Mouse (Mus musculus) CH12.LX (cell line): ENCODE results near the gene Bcr. TPM values are rescaled to one million over a fixed set of nuclear protein-coding genes. Genes with fewer than 3 reads are reported as not detected.
A peak's percentile ranks its signal among the peaks of the same experiment; 100 is the strongest.

Experiments used
- DNase-seq: peaks from one replicate; pipeline ENCODE4 v3.0.0-alpha.2; 2013; ENCODE audit errors: extremely low read depth
- H3K27ac ChIP-seq: 2 replicates; pipeline ENCODE4 v1.5.1; 2012; ENCODE audit warnings: low read depth, mild to moderate bottlenecking, control low read depth, moderate library complexity; ENCODE audit not compliant: insufficient read depth
- H3K27me3 ChIP-seq: replicated peaks from 2 replicates; pipeline ENCODE3; 2012; ENCODE audit warnings: inconsistent platforms
- H3K36me3 ChIP-seq, 2 experiments: replicated peaks in 1 of 2; 2 replicates each; pipeline versions ENCODE3 to v1.6.1; 2012; ENCODE audit warnings: inconsistent platforms in 1 of 2, low read length in 1 of 2, mild to moderate bottlenecking in 1 of 2, mixed read lengths in 1 of 2, moderate library complexity in 1 of 2; ENCODE audit not compliant: control insufficient read depth in 1 of 2, insufficient read depth in 1 of 2
- H3K4me1 ChIP-seq, 2 experiments: 2 replicates each; pipeline ENCODE4 v1.6.1; 2012; ENCODE audit warnings: inconsistent platforms in 1 of 2, moderate library complexity in 1 of 2; ENCODE audit not compliant: insufficient read depth in 2 of 2, control insufficient read depth in 1 of 2
- H3K4me2 ChIP-seq: 2 replicates; pipeline ENCODE4 v1.6.1; 2012; ENCODE audit warnings: low read depth, mild to moderate bottlenecking, control low read depth; ENCODE audit not compliant: poor library complexity, insufficient read depth, severe bottlenecking
- H3K4me3 ChIP-seq, 3 experiments: fragments of 150-350 bp in 1 of 3; sonication (generic) in 1 of 3; replicated peaks in 1 of 3; 2 replicates each; pipeline versions ENCODE3 to v1.5.1; 2011 to 2012; ENCODE audit warnings: low read depth in 2 of 3, low read length in 2 of 3, mild to moderate bottlenecking in 2 of 3, moderate library complexity in 2 of 3, control low read depth in 1 of 3, improper control_type of control experiment in 1 of 3, inconsistent platforms in 1 of 3, mixed read lengths in 1 of 3; ENCODE audit not compliant: poor library complexity in 1 of 3
- H3K79me2 ChIP-seq: replicated peaks from 2 replicates; pipeline ENCODE4 v1.6.1; 2012; ENCODE audit warnings: mild to moderate bottlenecking, moderate library complexity; ENCODE audit not compliant: control insufficient read depth, poor library complexity, insufficient read depth, severe bottlenecking; ENCODE audit errors: extremely low read depth
- H3K9ac ChIP-seq: 2 replicates; pipeline ENCODE4 v1.6.1; 2012; ENCODE audit warnings: low read depth, mild to moderate bottlenecking, control low read depth, moderate library complexity; ENCODE audit not compliant: insufficient read depth
- H3K9me3 ChIP-seq: replicated peaks from 2 replicates; pipeline ENCODE3; 2012; ENCODE audit warnings: low read length, inconsistent platforms, mixed read lengths
- BHLHE40 ChIP-seq: IDR thresholded peaks from 2 replicates; pipeline ENCODE4 v1.6.1; 2011; ENCODE audit warnings: mild to moderate bottlenecking, low read depth, low read length, improper control_type of control experiment
- CHD2 ChIP-seq: IDR thresholded peaks from 2 replicates; pipeline ENCODE4 v1.6.1; 2011; ENCODE audit warnings: low read length, improper control_type of control experiment
- CTCF ChIP-seq, 2 experiments: IDR thresholded peaks in 1 of 2; conservative IDR thresholded peaks in 1 of 2; 2 replicates each; pipeline ENCODE4 v1.5.1; 2011 to 2012; ENCODE audit warnings: low read depth in 2 of 2, low read length in 2 of 2, improper control_type of control experiment in 1 of 2, inconsistent platforms in 1 of 2, mild to moderate bottlenecking in 1 of 2, moderate library complexity in 1 of 2
- E2F4 ChIP-seq: IDR thresholded peaks from 2 replicates; pipeline ENCODE4 v1.6.1; 2011; ENCODE audit warnings: low read depth, low read length, improper control_type of control experiment; ENCODE audit not compliant: insufficient replicate concordance
- ELF1 ChIP-seq: IDR thresholded peaks from 2 replicates; pipeline ENCODE4 v1.6.1; 2014; ENCODE audit warnings: low read depth, mild to moderate bottlenecking, inconsistent platforms, low read length, improper control_type of control experiment
- EP300 ChIP-seq: IDR thresholded peaks from 2 replicates; pipeline ENCODE4 v1.6.1; 2011; ENCODE audit warnings: low read length, improper control_type of control experiment
- ETS1 ChIP-seq: conservative IDR thresholded peaks from 2 replicates; pipeline ENCODE4 v1.6.1; 2012; ENCODE audit warnings: low read depth, mild to moderate bottlenecking, inconsistent platforms, low read length, improper control_type of control experiment, moderate library complexity
- GABPA ChIP-seq: IDR thresholded peaks from 2 replicates; pipeline ENCODE4 v1.6.1; 2012; ENCODE audit warnings: low read depth, low read length, improper control_type of control experiment, inconsistent platforms; ENCODE audit not compliant: insufficient replicate concordance
- HCFC1 ChIP-seq: IDR thresholded peaks from 2 replicates; pipeline ENCODE4 v1.6.1; 2012; ENCODE audit warnings: low read depth, mild to moderate bottlenecking, inconsistent platforms, low read length, improper control_type of control experiment
- JUN ChIP-seq: IDR thresholded peaks from 2 replicates; pipeline ENCODE4 v1.6.1; 2011; ENCODE audit warnings: low read depth, mild to moderate bottlenecking, low read length, improper control_type of control experiment, moderate library complexity; ENCODE audit not compliant: insufficient read depth
- JUND ChIP-seq: conservative IDR thresholded peaks from 2 replicates; pipeline ENCODE4 v1.6.1; 2011; ENCODE audit warnings: low read depth, low read length, improper control_type of control experiment
- KAT2A ChIP-seq: IDR thresholded peaks from 2 replicates; pipeline ENCODE4 v1.6.1; 2012; ENCODE audit warnings: low read length, improper control_type of control experiment, inconsistent platforms; ENCODE audit not compliant: insufficient replicate concordance
- MAFK ChIP-seq: IDR thresholded peaks from 2 replicates; pipeline ENCODE4 v1.6.1; 2011; ENCODE audit warnings: low read length, improper control_type of control experiment; ENCODE audit not compliant: insufficient replicate concordance
- MAX ChIP-seq: IDR thresholded peaks from 2 replicates; pipeline ENCODE4 v1.6.1; 2011; ENCODE audit warnings: low read length, improper control_type of control experiment
- MAZ ChIP-seq: IDR thresholded peaks from 2 replicates; pipeline ENCODE4 v1.6.1; 2012; ENCODE audit warnings: low read depth, mild to moderate bottlenecking, inconsistent platforms, low read length, improper control_type of control experiment, moderate library complexity
- MYC ChIP-seq: IDR thresholded peaks from 2 replicates; pipeline ENCODE4 v1.6.1; 2011; ENCODE audit warnings: low read depth, mild to moderate bottlenecking, improper control_type of control experiment, low read length
- NELFE ChIP-seq: IDR thresholded peaks from 2 replicates; pipeline ENCODE4 v1.6.1; 2011; ENCODE audit warnings: low read depth, low read length, improper control_type of control experiment
- NRF1 ChIP-seq: IDR thresholded peaks from 2 replicates; pipeline ENCODE4 v1.6.1; 2014; ENCODE audit warnings: low read depth, mild to moderate bottlenecking, inconsistent platforms, low read length, improper control_type of control experiment, moderate library complexity
- POLR2AphosphoS2 ChIP-seq: IDR thresholded peaks from 2 replicates; pipeline ENCODE4 v1.6.1; 2011; ENCODE audit warnings: low read depth, low read length, improper control_type of control experiment
- RAD21 ChIP-seq: IDR thresholded peaks from 2 replicates; pipeline ENCODE4 v1.6.1; 2011; ENCODE audit warnings: low read depth, mild to moderate bottlenecking, low read length, improper control_type of control experiment, moderate library complexity
- RCOR1 ChIP-seq: conservative IDR thresholded peaks from 2 replicates; pipeline ENCODE4 v1.6.1; 2012; ENCODE audit warnings: low read depth, mild to moderate bottlenecking, inconsistent platforms, low read length, improper control_type of control experiment
- SIN3A ChIP-seq: IDR thresholded peaks from 2 replicates; pipeline ENCODE4 v1.6.1; 2012; ENCODE audit warnings: low read length, improper control_type of control experiment, inconsistent platforms
- TBP ChIP-seq: conservative IDR thresholded peaks from 2 replicates; pipeline ENCODE4 v1.6.1; 2011; ENCODE audit warnings: low read depth, low read length, improper control_type of control experiment
- USF1 ChIP-seq: IDR thresholded peaks from 2 replicates; pipeline ENCODE4 v1.6.1; 2014; ENCODE audit warnings: low read depth, mild to moderate bottlenecking, inconsistent platforms, low read length, improper control_type of control experiment
- ZKSCAN1 ChIP-seq: IDR thresholded peaks from 2 replicates; pipeline ENCODE4 v1.6.1; 2012; ENCODE audit warnings: low read depth, inconsistent platforms, low read length, improper control_type of control experiment, borderline replicate concordance
- ZNF384 ChIP-seq: IDR thresholded peaks from 2 replicates; pipeline ENCODE4 v1.6.1; 2012; ENCODE audit warnings: low read depth, low read length, improper control_type of control experiment, inconsistent platforms
- dilution Hi-C: fragments of 300-500 bp; cut with MboI; formaldehyde crosslinking; loops from 2 replicates; pipeline ENCODE4 v1.14.3; 2020; ENCODE audit warnings: low sequenced_read_pairs; ENCODE audit not compliant: extremely low pct_unique_long_range_greater_than_20kb, extremely low pct_ligation_motif_present
- in situ Hi-C: fragments of 300-500 bp; cut with MboI; formaldehyde crosslinking; loops from 3 replicates; pipeline ENCODE4 v1.14.3; 2019; ENCODE audit warnings: low sequenced_read_pairs, low pct_ligation_motif_present, low pct_unique_long_range_greater_than_20kb, mixed read lengths
- polyA plus RNA-seq: library from polyadenylated mRNA; unstranded; fragments of >175 nt; gene quantifications from 2 replicates; pipeline ENCODE4 v1.2.1, GENCODE M21; 2012; ENCODE audit warnings: low read depth; ENCODE audit not compliant: insufficient read length
- total RNA-seq, 2 experiments: library from RNA; depleted of rRNA; stranded (reverse); fragments of 300-350 nt in 1 of 2; fragments of >200 nt in 1 of 2; gene quantifications; 2 replicates each; pipeline ENCODE4 v1.2.3; 2012 to 2014

Gene Bcr
- total and polyA plus RNA-seq, 3 experiments, result 4.0 to 22.1 (median 20.0) TPM

- Histone ChIP-seq H3K9ac (no peak overlapping the region), H3K4me1 (peaks cover 0 to 23% of the 10 kb centered on the region in 2 experiments; a peak in 2 of 4 replicates), H3K36me3 (peaks cover 38 to 87% of the 10 kb centered on the region in 2 experiments), H3K27ac (no peak overlapping the region), H3K9me3 (no peaks in the 10 kb centered on the region), H3K79me2 (no peaks in the 10 kb centered on the region), H3K27me3 (no peaks in the 10 kb centered on the region), H3K4me2 (no peak overlapping the region), H3K4me3 (no peak overlapping the region)
- dilution Hi-C loops (no loop called here), in situ Hi-C loops (no loop called here)
- no peak for DNase-seq
- TF ChIP-seq TBP (no peak), E2F4 (no peak), NRF1 (no peak), RCOR1 (no peak)
These were observed 87.9 kb downstream of the Bcr start for GRCm38 (mm10) chr10:75148295-75148694.

- no peak overlapping the region for H3K4me3 ChIP-seq
- dilution Hi-C loops (no loop called here), in situ Hi-C loops (loop anchor here (5.0 kb wide), 1 partner anchor 88 kb away; the partner anchor contains the start of gene Bcr)
- H3K27me3 ChIP-seq, result no peaks in the 10 kb centered on the region
- H3K79me2 ChIP-seq, result no peaks in the 10 kb centered on the region
- H3K9ac ChIP-seq, result no peak overlapping the region
- no peaks in the 10 kb centered on the region for H3K9me3 ChIP-seq
- DNase-seq, result no peak
- peaks cover 0 to 20% of the 10 kb centered on the region in 2 experiments; a peak in 2 of 4 replicates for H3K4me1 ChIP-seq
- no peak overlapping the region for H3K27ac ChIP-seq
- peaks cover 47 to 87% of the 10 kb centered on the region in 2 experiments for H3K36me3 ChIP-seq
- H3K4me2 ChIP-seq, result no peak overlapping the region
- TF ChIP-seq MYC (no peak), EP300 (no peak), NELFE (no peak), MAZ (no peak), ELF1 (no peak), MAX (no peak), JUND (no peak), NRF1 (no peak), GABPA (no peak)
These were observed 90.0 kb downstream of the Bcr start for GRCm38 (mm10) chr10:75150361-75150760.

- Histone ChIP-seq H3K27me3 (no peaks in the 10 kb centered on the region), H3K27ac (no peak overlapping the region), H3K79me2 (no peaks in the 10 kb centered on the region), H3K36me3 (peaks cover 38 to 89% of the 10 kb centered on the region in 2 experiments), H3K4me1 (peaks cover 0 to 11% of the 10 kb centered on the region in 2 experiments; a peak in 2 of 4 replicates), H3K9me3 (no peaks in the 10 kb centered on the region), H3K4me3 (no peak overlapping the region), H3K4me2 (no peak overlapping the region), H3K9ac (no peak overlapping the region)
- dilution Hi-C loops (no loop called here), in situ Hi-C loops (loop anchor here (5.0 kb wide), 1 partner anchor 89 kb away; the partner anchor contains the start of gene Bcr)
- DNase-seq, result peak; percentile 84
- TF ChIP-seq GABPA (no peak), CTCF (conservative IDR thresholded peaks at IDR 0.05 in 1 of 2, IDR thresholded peaks at IDR 0.05 in 1 of 2; ENCODE audit: low read depth in 2 of 2, low read length in 2 of 2) (peak; percentile 80 to 100), POLR2AphosphoS2 (no peak), KAT2A (no peak), EP300 (no peak), JUN (0 out of 2 replicates have a peak, but pooled peaks have one; percentile 19), USF1 (no peak), BHLHE40 (no peak), ZKSCAN1 (no peak), ETS1 (no peak), MAX (no peak), RAD21 (no peak; the same call in none of the 2 replicates), NRF1 (0 out of 2 replicates have a peak, but pooled peaks have one; percentile 28), MAFK (no peak), SIN3A (peak; percentile 75), HCFC1 (no peak), CHD2 (no peak), TBP (no peak), ZNF384 (no peak)
These were observed 90.9 kb downstream of the Bcr start for GRCm38 (mm10) chr10:75151311-75151710.
